Mouse (Mus musculus) liver, embryonic 11.5 days (tissue): ENCODE data around the gene Pik3r2. TPM values are rescaled to one million over a fixed set of nuclear protein-coding genes. Genes with fewer than 3 reads are reported as not detected.

ENCODE experiments used
- ATAC-seq: fragments of 200-750 bp; cut with Nextera tagmentation; replicated peaks from 2 replicates; pipeline ENCODE4 v1.8.0; 2017; ENCODE audit warnings: moderate number of reproducible peaks, mild to moderate bottlenecking, moderate TSS enrichment, moderate library complexity; ENCODE audit not compliant: low FRiP score
- DNase-seq: peaks from one replicate; pipeline ENCODE4 v3.0.0-alpha.2; 2017; ENCODE audit warnings: low spot score
- H3K27ac ChIP-seq: fragments of 300-500 bp; sonication (generic); 2 replicates; pipeline ENCODE4 v1.5.1; 2014; ENCODE audit warnings: mild to moderate bottlenecking, low read depth, low read length, control low read depth
- H3K27me3 ChIP-seq: fragments of 300-500 bp; sonication (generic); replicated peaks from 2 replicates; pipeline ENCODE4 v1.6.1; 2014; ENCODE audit warnings: low read length, mixed read lengths; ENCODE audit not compliant: control insufficient read depth, insufficient read depth
- H3K36me3 ChIP-seq: fragments of 300-500 bp; sonication (generic); 2 replicates; pipeline ENCODE4 v1.6.1; 2014; ENCODE audit warnings: mild to moderate bottlenecking, low read length, moderate library complexity, mixed read lengths; ENCODE audit not compliant: control insufficient read depth, insufficient read depth
- H3K4me1 ChIP-seq: fragments of 300-500 bp; sonication (generic); replicated peaks from 2 replicates; pipeline ENCODE4 v1.6.1; 2014; ENCODE audit warnings: low read length, mixed read lengths; ENCODE audit not compliant: control insufficient read depth, insufficient read depth
- H3K4me2 ChIP-seq: fragments of 300-500 bp; sonication (generic); 2 replicates; pipeline ENCODE4 v1.6.1; 2014; ENCODE audit warnings: mild to moderate bottlenecking, control low read depth, moderate library complexity
- H3K4me3 ChIP-seq: fragments of 300-500 bp; sonication (generic); 2 replicates; pipeline ENCODE4 v1.5.1; 2014; ENCODE audit warnings: low read depth, low read length, control low read depth
- H3K9ac ChIP-seq: fragments of 300-500 bp; sonication (generic); 2 replicates; pipeline ENCODE4 v1.6.1; 2014; ENCODE audit warnings: low read depth, low read length, control low read depth
- H3K9me3 ChIP-seq: fragments of 300-500 bp; sonication (generic); 2 replicates; pipeline ENCODE4 v1.6.1; 2016; ENCODE audit warnings: low read length, inconsistent platforms, mixed read lengths; ENCODE audit not compliant: control insufficient read depth
- WGBS: fragments of 180-500 bp; shearing (Covaris S2); extraction: QIAGEN DNeasy Blood & Tissue Kit; methylation state at CpG from one replicate; pipeline ENCODE4 v1.1.7; 2014; 5-methylcytosine and 5-hydroxymethylcytosine counted together
- polyA plus RNA-seq: library from polyadenylated mRNA; unstranded; fragments of >200 nt; fragmentation: Nextera tagmentation; extraction: Ambion mirVana; gene quantifications from 2 replicates; pipeline ENCODE4 v1.2.1, GENCODE M21; 2014

Gene Pik3r2
- polyA plus RNA-seq, 1 experiment from 2014 or later, result 41.5 TPM

DNA sequence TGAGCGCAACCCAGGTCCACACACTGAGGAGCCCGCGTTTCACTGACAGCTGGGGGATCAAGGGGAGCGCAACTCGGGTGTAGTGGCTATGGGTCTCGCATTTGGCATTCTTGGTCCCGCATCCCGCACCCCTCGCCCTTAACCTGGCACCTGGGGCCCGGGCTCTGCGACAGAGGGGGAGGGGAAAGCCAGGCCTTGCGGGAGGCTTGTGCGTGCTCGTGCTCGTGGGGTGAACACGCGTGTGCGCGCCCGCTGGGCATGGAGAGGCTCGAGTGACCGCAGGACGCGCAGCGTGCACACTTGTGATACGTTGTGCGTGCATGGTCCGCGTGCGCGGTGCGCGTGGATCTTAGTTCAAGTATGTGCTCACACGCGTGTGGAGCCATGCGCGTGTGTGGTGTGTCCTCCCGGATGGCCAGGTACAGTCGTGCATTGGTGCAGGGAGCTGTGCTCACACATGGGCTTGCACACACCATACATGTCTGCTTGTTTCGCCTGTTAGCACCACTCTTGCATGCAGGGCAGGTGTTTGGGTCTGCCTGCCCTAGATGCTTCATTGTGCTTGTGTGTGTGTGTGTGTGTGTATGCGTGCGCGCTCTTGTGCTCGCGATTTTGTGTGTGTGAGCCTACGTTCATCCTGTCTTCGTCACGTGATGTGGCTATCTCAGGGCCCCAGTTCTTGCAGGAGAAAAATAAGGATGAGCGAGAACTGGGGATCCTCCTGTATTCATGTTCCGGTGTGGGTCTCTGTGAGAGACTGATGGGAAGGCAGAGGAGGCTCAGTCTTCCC lies 21.4 kb downstream of the Pik3r2 start:
- Histone ChIP-seq H3K4me3 (peak overlapping the region; percentile 84), H3K4me1 (peaks cover 36% of the 10 kb centered on the region), H3K36me3 (no peaks in the 10 kb centered on the region; the same call in 1 of the 2 replicates), H3K27me3 (peaks cover under 1% of the 10 kb centered on the region; the same call in 1 of the 2 replicates), H3K27ac (0 out of 2 replicates have a peak overlapping the region, but pooled peaks have one; percentile 32), H3K9me3 (no peaks in the 10 kb centered on the region), H3K4me2 (peak overlapping the region; percentile 100), H3K9ac (peak overlapping the region; percentile 82)
- whole genome bisulfite sequencing, result 17% methylated on average over 48 of the region's 50 CpGs
- no peak for DNase-seq
- ATAC-seq, result peak; percentile 6; the same call in 1 of the 2 replicates

DNA sequence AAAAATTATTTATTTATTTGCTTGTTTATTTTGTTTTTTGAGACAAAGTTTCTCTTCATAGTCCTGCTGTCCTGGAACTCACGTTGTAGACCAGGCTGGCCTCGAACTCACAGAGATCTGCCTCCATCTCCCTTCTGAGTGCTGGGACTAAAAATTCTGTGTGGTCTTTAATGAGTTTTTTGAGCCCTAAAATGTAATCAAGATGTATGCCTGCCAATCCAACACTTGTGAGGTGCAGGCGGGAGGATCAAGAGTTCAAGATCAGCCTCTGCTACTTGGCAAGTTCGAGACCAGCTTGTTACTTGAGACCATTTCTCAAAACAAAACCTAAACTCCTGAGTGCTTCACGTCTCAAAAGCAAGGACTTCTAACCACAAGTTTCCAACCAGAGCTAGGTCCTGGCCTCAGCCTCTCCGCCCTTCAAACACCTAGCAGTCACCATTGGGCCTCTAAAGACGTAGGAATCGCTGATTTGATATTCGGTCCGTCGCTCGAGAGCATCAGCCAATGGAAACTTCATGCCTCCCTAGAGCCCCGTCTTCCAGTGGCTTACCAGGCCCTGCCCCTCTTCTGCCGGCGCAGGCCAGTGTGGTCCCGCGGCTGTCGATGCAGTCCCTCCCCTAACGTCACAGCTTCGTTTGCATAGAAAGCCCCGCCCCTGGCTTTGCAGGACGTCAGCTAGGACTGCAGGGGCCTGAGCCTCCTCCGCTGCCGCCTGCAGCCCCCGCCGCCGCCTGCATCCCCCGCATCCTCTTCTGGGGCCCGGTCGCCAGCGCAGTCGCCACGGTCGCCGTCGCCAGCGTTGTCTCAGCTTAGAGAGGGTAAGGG lies 22.3 kb downstream of the Pik3r2 start, which contains the start of gene Rab3a:
TSS of gene Rab3a (plus strand) at position 637 of the 828 bp plus-strand sequence.
- DNase-seq, result peak; percentile 92
- peak within 1 kb of the TSS; percentile 82 for H3K9ac ChIP-seq
- ATAC-seq, result peak; percentile 96
- H3K4me2 ChIP-seq, result peak within 1 kb of the TSS; percentile 100
- H3K27ac ChIP-seq, result peak within 1 kb of the TSS; percentile 67
- H3K9me3 ChIP-seq, result no peaks in the 10 kb centered on the region
- H3K27me3 ChIP-seq, result peaks cover 9% of the 10 kb centered on the region
- WGBS, result 7% methylated on average over 37 of the region's 37 CpGs
- no peaks in the 10 kb centered on the region; the same call in 1 of the 2 replicates for H3K36me3 ChIP-seq
- peaks cover 28% of the 10 kb centered on the region for H3K4me1 ChIP-seq
- H3K4me3 ChIP-seq, result peak within 1 kb of the TSS; percentile 84

DNA sequence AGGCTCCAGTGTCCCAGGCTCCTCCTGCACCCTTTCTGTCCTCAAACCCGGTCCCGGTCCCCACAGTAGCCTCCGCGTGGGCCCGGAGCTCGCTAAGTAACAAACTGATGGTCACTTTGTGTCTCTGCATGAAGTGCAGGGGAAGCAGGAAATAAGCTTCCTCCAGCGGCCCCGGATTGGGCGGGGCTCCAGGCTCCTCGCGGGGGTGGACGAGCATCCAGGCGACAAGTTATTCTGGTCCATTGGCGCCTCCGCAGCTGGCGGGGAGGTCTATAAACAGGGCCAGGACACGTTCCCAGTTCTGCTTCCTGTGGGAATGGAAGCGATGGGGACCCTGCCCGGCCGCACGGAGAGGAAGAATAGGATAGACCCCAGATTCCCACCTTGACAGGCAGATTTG lies 23.4 kb downstream of the Pik3r2 start:
- H3K9ac ChIP-seq, result peak overlapping the region; percentile 50
- peak overlapping the region; percentile 67 for H3K27ac ChIP-seq
- DNase-seq (no peak), ATAC-seq (no peak)
- peaks cover 20% of the 10 kb centered on the region for H3K27me3 ChIP-seq
- H3K9me3 ChIP-seq, result no peaks in the 10 kb centered on the region
- H3K36me3 ChIP-seq, result no peaks in the 10 kb centered on the region; the same call in 1 of the 2 replicates
- peaks cover 24% of the 10 kb centered on the region for H3K4me1 ChIP-seq
- peak overlapping the region; percentile 28 for H3K4me3 ChIP-seq
- 13% methylated on average over 21 of the region's 21 CpGs for WGBS
- peak overlapping the region; percentile 68 for H3K4me2 ChIP-seq

DNA sequence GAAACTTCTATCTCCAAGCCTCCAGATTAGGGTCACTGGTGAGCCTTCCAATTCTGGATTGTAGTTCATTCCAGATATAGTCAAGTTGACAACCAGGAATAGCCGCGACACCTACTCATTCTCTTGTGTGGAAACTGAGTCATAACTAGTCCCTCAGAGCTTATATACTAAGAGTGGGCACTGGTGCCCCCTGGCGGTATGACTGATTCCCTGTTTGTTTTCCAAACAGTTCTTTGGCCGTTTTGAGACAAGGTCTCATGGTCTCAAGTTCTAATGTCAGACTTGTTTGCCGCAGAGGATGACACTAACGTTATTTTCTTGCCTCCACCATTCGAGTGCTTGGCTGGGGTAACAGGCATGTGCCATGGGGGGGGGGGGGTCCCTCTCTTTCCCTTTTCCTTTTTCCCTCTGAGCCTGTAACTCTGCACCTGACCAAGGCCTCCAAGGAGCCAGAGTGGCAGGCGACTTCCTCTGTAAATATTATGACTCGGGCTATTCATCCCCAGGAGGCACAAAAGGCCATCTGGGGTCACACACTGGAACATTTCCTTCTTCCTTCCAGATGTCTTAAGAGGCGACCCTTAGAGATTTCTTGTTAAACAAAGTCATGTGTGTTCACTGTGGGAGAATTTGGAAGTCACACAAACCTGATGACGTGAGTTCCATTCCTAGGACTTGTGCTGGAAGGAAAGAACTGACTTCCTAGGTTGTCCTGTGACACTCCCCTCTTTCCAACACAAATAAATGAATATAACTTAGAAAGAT lies 24.3 kb downstream of the Pik3r2 start:
- ATAC-seq, result no peak

DNA sequence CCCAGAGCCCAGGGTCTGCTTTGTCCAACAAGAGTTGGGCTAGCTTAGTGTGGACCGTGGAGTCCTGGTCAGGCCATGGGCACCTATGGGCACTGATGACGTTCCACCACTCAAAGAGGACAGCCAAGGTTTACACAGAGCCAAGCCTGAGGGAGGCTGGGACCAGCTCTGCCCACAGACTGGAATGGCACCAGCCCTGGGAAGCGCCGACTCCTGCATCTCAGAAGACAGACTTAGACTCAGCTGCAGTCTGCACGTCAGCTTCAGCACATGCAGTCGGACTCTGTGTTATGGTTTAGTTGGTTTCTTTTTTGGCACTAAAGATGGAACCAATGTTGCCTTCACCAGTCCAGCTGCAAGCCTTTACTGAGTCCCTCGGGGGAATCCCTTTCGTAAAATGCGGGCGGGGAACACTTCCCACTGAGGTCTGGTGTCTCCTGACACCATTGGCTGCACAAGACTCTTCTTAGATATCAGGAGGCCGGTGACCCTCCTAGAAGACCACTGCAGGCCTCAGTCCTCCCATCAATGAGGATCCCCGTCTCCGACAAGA lies 26.3 kb downstream of the Pik3r2 start:
- no peak overlapping the region for H3K9ac ChIP-seq
- H3K4me3 ChIP-seq, result no peak overlapping the region
- no peak overlapping the region for H3K4me2 ChIP-seq
- WGBS, result 79% methylated on average over 13 of the region's 13 CpGs
- no peak overlapping the region for H3K27ac ChIP-seq
- ATAC-seq, result no peak
- no peak for DNase-seq
- H3K36me3 ChIP-seq, result no peaks in the 10 kb centered on the region
- H3K9me3 ChIP-seq, result no peaks in the 10 kb centered on the region
- H3K4me1 ChIP-seq, result peaks cover 19% of the 10 kb centered on the region
- H3K27me3 ChIP-seq, result peaks cover 49% of the 10 kb centered on the region

More for the DNA sequence above, 24.3 kb downstream of the Pik3r2 start:
- no peaks in the 10 kb centered on the region for H3K9me3 ChIP-seq
- no peaks in the 10 kb centered on the region; the same call in 1 of the 2 replicates for H3K36me3 ChIP-seq
- H3K4me2 ChIP-seq, result peak overlapping the region; percentile 68; the same call in 1 of the 2 replicates
- H3K27me3 ChIP-seq, result peaks cover 30% of the 10 kb centered on the region
- 27% methylated on average over 11 of the region's 11 CpGs for WGBS
- H3K4me3 ChIP-seq, result no peak overlapping the region
- H3K27ac ChIP-seq, result peak overlapping the region; percentile 67; the same call in 1 of the 2 replicates
- peaks cover 24% of the 10 kb centered on the region for H3K4me1 ChIP-seq
- no peak overlapping the region for H3K9ac ChIP-seq
- DNase-seq, result no peak

DNA sequence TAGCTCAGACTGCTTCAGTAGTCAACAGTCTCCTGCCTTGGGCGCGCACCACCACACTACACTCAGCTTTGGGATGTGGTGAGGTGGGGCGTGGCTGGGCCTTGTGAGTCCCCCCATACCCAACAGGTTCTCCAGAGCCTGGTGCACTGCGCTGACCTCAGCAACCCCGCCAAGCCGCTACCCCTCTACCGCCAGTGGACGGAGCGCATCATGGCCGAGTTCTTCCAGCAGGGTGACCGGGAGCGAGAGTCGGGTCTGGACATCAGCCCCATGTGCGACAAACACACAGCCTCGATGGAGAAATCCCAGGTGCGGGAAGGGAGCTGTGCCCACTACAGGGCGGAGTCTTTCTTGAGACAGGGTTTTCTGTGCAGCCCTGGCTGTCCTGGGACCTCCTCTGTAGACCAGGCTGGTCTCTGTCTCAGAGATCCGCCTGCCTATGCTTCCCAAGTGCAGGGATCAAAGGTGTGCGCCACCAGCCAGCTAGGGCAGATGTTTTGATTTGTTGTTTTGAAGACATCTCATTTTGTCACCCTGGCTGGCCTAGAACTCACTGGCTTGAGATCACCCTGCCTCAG lies 27.3 kb downstream of the Pik3r2 start:
- Histone ChIP-seq H3K4me2 (no peak overlapping the region), H3K9me3 (no peaks in the 10 kb centered on the region), H3K4me3 (no peak overlapping the region), H3K9ac (no peak overlapping the region), H3K27ac (no peak overlapping the region), H3K4me1 (peaks cover 14% of the 10 kb centered on the region), H3K27me3 (peaks cover 59% of the 10 kb centered on the region), H3K36me3 (no peaks in the 10 kb centered on the region)
- ATAC-seq (no peak), DNase-seq (no peak)
- WGBS, result 73% methylated on average over 19 of the region's 19 CpGs

DNA sequence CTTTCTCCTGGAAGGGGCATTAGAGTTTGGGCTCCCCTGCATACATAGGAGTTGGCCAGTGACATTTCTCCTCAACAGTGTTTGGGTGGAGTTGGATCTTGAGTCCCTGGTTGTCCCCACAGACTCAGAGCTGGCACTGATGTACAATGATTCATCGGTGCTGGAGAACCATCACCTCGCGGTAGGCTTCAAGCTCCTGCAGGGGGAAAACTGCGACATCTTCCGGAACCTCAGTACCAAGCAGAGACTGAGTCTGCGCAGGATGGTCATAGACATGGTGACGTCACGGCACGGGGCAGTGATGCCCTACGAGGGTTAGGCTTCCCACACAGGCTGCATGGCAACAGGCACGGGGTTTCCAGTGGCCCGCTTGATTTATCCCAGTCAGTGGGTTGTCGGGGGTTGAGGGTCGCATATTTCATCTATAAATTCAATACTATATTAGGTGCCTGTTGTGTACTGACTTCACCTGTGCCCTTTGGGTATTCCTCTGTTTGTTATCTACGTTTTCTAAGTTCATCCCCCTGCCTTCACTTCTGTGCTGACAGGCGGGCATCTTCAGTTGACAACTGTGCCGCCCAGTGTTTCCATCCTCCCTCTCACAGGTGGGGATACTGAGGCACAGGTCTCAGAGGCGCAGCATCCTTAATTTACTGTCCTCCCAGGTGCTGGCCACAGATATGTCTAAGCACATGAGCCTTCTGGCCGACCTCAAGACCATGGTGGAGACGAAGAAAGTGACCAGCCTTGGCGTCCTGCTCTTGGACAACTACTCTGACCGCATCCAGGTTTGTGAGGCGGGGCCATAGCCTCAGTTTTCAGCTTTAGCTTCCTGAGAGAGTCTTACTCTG lies 28.0 kb downstream of the Pik3r2 start:
- 74% methylated on average over 23 of the region's 23 CpGs for WGBS
- H3K36me3 ChIP-seq, result no peaks in the 10 kb centered on the region
- no peak for DNase-seq
- H3K4me2 ChIP-seq, result no peak overlapping the region
- no peaks in the 10 kb centered on the region for H3K9me3 ChIP-seq
- no peak overlapping the region for H3K27ac ChIP-seq
- H3K27me3 ChIP-seq, result peaks cover 66% of the 10 kb centered on the region
- ATAC-seq, result no peak
- no peak overlapping the region for H3K9ac ChIP-seq
- no peak overlapping the region for H3K4me3 ChIP-seq
- peaks cover 14% of the 10 kb centered on the region for H3K4me1 ChIP-seq
